Mouse (Mus musculus) embryo, embryonic 10 days (tissue): Measurements from ENCODE around the gene Ddx42.
A peak's percentile ranks its signal among the peaks of the same experiment; 100 is the strongest.

Experiments
- DNase-seq: peaks from one replicate; pipeline ENCODE4 v3.0.0-alpha.2; 2015; ENCODE audit warnings: low spot score

Gene Ddx42

GRCm38 (mm10) chr11:106268326-106269059 is 51.8 kb downstream of the Ddx42 start:
- DNase-seq: peak; percentile 48

GRCm38 (mm10) chr11:106269060-106269431 is 52.3 kb downstream of the Ddx42 start:
- DNase-seq: peak; percentile 38

GRCm38 (mm10) chr11:106271131-106271793 is 54.5 kb downstream of the Ddx42 start:
- DNase-seq: peak; percentile 61

DNA sequence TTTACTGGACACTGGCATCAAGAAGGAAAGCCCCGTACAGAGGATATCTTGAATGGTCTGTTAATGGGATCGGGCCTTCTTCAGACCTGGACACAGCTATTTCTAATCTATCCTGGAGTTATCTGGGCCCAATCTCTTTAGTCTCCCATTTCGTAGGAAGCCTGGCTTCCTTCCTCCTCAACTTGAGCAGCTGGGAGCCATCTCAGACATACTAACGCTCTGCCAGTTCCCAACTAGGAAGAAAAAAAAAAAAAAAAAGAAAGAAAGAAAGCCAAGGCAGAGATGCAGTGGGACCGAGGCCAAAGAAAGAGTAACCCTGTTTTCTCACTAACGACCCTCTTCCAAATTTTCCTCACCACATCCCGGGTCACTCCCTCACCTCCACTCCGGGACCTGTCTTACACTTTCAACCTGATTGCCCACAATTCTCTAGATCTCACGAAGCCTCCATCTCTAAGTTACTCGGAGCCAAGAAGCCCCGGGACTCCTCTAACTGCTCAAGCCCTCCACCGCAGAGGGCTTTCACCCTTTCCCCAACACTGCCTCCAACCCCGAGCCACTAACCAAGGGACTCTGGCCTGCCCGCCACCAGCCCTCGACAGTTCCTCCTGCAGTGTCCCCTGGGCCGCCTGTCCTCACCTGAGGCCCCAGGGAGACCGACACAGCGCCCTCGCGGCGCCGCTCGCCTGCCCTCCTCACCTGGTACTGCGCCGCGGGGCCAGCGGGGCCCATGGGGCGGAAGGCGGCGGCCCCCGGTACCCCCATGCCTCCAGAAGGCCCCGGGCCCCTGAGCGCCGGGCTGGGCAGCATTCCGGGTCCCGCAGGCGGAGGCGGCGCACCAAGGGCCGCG is 55.3 kb downstream of the Ddx42 start:
- peak; percentile 42 for DNase-seq

DNA sequence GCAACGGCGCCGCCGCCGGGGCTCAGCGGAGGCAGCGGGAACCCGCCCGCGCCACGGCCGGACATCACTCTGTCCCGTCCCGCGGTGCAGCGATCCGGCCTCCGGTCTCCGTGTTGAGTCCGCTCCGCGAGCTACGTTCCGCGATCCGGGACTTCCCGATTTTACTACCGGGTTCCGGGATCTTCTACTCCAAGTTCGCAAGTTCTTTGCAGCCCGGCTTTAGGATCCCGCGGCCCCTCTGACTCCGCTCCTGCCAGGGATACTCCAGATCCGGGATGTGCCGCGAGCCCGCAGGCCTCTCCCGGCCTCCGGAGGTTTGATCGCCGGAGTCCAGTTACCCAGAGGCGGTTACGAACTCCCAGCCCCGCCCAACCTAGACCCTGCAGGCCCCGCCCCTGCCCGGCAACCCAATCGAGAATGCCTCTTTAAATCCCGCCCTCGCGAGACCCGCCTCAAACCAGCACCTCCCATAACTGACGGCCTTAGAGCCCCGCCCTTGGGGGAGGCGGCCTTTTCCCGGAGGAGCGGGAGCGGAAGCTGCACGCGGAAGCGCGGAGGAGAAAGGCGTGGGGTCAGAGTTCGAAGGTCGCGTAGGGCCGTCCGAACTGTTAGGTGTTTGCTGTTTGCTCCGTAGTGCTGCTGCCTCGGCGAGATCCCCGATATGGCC is 56.1 kb downstream of the Ddx42 start, which contains the start of gene Smarcd2:
TSS of gene Smarcd2 (minus strand) at position 329 of the 667 bp plus-strand sequence.
- peak; percentile 97 for DNase-seq

GRCm38 (mm10) chr11:106273311-106273684 is 56.6 kb downstream of the Ddx42 start:
- no peak for DNase-seq

DNA sequence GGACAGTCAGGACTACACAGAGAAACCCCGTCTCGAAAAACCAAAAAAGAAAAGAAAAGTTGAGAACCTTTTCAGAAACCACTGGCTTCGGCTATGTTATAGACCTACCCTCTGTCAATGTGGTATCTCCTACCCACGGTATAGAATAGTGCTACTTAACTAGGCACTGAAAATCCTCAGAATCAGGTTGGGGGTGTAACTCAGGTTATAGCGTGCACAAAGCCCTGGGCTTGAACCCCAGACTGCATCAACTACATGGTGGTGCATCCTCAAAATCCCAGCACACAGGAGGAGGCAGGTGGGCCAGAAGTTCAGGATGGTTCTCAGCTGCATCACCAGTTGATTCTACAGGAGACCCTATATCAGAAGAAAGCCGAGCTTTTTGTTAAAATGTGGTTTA is 57.1 kb downstream of the Ddx42 start:
- DNase-seq: no peak

DNA sequence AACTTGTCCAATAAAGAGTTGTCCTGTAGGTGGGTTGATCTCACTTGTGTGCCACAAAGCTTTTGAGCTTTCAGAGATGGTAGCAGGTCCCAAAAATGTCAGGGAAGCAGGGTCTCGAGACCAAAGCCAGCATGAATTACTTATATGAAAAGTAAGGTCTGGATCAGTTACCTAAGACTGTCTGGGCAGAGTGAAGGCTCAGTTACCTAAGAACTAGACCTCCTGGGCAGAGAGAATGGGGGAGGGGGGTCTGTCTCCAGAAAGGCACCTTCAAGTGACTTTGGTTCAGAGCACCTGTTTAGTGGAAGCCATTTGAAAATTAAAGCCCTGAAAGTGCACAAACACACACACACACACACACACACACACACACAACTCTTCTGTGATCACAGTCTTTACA is 57.6 kb downstream of the Ddx42 start:
- DNase-seq: no peak

GRCm38 (mm10) chr11:106274971-106275411 is 58.3 kb downstream of the Ddx42 start:
- no peak for DNase-seq

GRCm38 (mm10) chr11:106276454-106276853 is 59.7 kb downstream of the Ddx42 start, which contains the start of gene Tcam1:
Tcam1 (plus strand) TSS chr11:106276672.
- DNase-seq: peak; percentile 97

- no peak for DNase-seq
These were observed 65.7 kb downstream of the Ddx42 start for GRCm38 (mm10) chr11:106282452-106282851.

DNA sequence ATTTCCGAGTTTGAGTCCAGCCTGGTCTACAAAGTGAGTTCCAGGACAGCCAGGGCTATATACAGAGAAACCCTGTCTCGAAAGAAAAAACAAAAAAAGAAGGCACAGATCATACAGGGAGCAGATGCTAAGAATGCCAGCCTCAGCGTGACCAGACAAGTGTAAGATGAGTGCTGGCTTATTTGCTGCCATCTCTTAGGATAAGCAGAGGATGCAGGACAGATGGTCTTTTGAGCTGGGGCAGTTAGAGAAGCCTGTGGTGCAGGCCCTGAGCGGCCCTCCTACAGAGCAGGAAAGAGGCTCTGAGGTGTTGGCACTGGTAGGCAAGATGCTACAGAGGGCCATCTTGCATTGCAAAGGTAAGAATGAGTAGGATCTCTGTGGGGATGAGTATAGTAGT is 66.6 kb downstream of the Ddx42 start:
- no peak for DNase-seq

- DNase-seq: no peak
These were observed 67.4 kb downstream of the Ddx42 start for GRCm38 (mm10) chr11:106284126-106284525.

- no peak for DNase-seq
These were observed 69.5 kb downstream of the Ddx42 start for GRCm38 (mm10) chr11:106286206-106286605.

- DNase-seq: no peak
These were observed 70.3 kb downstream of the Ddx42 start for GRCm38 (mm10) chr11:106286987-106287386.

DNA sequence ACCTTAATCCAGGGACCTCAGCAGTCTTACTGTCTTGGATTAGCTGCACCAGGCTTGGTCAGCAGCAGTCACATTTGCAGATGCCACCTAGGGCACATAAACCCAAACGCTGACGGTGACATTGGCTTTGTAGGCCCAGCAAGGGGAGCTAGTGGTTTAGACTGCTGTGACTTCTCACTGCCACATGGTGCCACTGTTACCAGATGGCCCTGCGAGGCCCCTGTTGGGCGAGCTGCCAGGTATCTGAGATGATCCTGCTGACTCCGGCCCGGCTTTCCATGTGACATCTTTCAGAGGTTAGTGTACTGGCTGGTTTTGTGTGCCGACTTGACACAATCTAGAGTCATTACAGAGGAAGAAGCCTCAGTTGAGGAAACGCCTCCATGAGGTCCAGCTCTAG is 72.6 kb downstream of the Ddx42 start:
- DNase-seq: no peak

- DNase-seq: no peak
These were observed 73.7 kb downstream of the Ddx42 start for GRCm38 (mm10) chr11:106290376-106290775.

- no peak for DNase-seq
These were observed 75.1 kb downstream of the Ddx42 start for GRCm38 (mm10) chr11:106291861-106292260.
